Mouse (Mus musculus) brain, embryonic 14.5 days (tissue): Measurements from ENCODE around the gene Zfp704.

Source experiments
- CTCF ChIP-seq: fragments of 200-500 bp; IDR thresholded peaks from 2 replicates; pipeline ENCODE4 v1.5.1; 2012; ENCODE audit warnings: inconsistent platforms, mild to moderate bottlenecking, moderate library complexity, borderline replicate concordance; ENCODE audit not compliant: insufficient read depth, insufficient read length; ENCODE audit errors: extremely low read depth
- POLR2A ChIP-seq: fragments of 200-500 bp; IDR thresholded peaks from 2 replicates; pipeline ENCODE4 v1.6.1; 2012; ENCODE audit warnings: mild to moderate bottlenecking, inconsistent platforms, borderline replicate concordance; ENCODE audit not compliant: poor library complexity, insufficient read depth, insufficient read length, severe bottlenecking; ENCODE audit errors: extremely low read depth

DNA sequence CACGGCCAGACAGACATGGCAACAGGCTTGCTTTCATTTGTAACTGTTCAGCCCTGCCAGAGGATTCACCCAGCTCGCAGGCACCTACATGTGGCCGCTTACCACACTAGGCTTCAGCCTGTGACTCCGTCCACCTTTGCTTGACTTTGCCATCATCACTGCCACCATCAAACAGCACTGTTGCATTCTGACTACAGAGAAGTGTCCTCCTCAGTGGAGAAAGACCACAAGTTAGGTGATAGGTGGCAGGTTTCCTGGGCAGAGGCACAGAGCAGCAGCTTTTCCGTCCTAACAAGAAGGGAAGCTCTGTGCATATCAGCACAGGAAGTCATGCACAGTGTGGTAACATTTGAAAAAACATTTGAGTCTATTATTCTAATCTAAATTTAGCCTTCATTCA, 60.1 kb downstream of the Zfp704 start:
- TF ChIP-seq CTCF (no peak), POLR2A (no peak)
